Mouse (Mus musculus): ENCODE data around the gene Scarf1. TPM values are rescaled to one million over a fixed set of nuclear protein-coding genes. Genes with fewer than 3 reads are reported as not detected.
A peak's percentile ranks its signal among the peaks of the same experiment; 100 is the strongest.

Scarf1 gene
- polyA plus RNA-seq, 1 experiment from 2014 or later, result 2.7 TPM

GRCm38 (mm10) chr11:75508162-75508561 is 5.2 kb upstream of the Scarf1 start:
- Histone ChIP-seq H3K4me1 (ENCODE audit: control insufficient read depth, insufficient read depth, low read length) (peaks cover 7% of the 10 kb centered on the region; the same call in 1 of the 2 replicates), H3K9ac (ENCODE audit: low read length) (no peak overlapping the region), H3K36me3 (ENCODE audit: control insufficient read depth, insufficient read depth, low read length) (peaks cover 70% of the 10 kb centered on the region), H3K4me3 (ENCODE audit: low read depth, low read length) (no peak overlapping the region), H3K27ac (ENCODE audit: low read depth, low read length) (no peak overlapping the region), H3K27me3 (replicated peaks; ENCODE audit: control insufficient read depth, insufficient read depth, low read length) (no peaks in the 10 kb centered on the region), H3K9me3 (replicated peaks; ENCODE audit: control insufficient read depth, low read length) (no peaks in the 10 kb centered on the region), H3K4me2 (ENCODE audit: low read length) (no peak overlapping the region)
- 94% methylated on average over 4 of the region's 4 CpGs for WGBS
- DNase-seq (ENCODE audit: low spot score) (no peak), ATAC-seq (no peak)

DNA sequence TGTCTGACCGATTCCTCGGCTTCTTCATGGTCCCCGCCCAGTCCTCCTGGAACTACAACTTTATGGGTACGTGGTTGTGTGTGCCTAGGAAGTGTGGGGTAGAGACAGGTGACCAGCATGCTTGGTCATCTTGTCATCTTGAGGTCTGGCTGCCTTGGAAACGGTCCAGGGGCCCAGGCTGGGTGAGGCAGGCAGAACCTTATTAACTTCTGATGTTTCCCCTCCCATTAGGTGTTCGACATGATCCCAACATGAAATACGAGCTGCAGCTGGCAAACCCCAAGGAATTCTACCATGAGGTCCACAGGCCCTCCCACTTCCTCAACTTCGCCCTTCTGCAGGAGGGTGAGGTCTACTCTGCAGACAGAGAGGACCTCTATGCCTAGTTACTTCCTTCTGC is 4.4 kb upstream of the Scarf1 start:
- no peak overlapping the region for H3K27ac ChIP-seq (ENCODE audit: low read depth, low read length)
- 82% methylated on average over 8 of the region's 8 CpGs for WGBS
- DNase-seq (ENCODE audit: low spot score) (no peak), ATAC-seq (no peak)
- no peaks in the 10 kb centered on the region for H3K9me3 ChIP-seq (replicated peaks; ENCODE audit: control insufficient read depth, low read length)
- H3K9ac ChIP-seq (ENCODE audit: low read length), result no peak overlapping the region
- peaks cover 7% of the 10 kb centered on the region; the same call in 1 of the 2 replicates for H3K4me1 ChIP-seq (ENCODE audit: control insufficient read depth, insufficient read depth, low read length)
- H3K36me3 ChIP-seq (ENCODE audit: control insufficient read depth, insufficient read depth, low read length), result peaks cover 62% of the 10 kb centered on the region
- no peak overlapping the region for H3K4me3 ChIP-seq (ENCODE audit: low read depth, low read length)
- no peaks in the 10 kb centered on the region for H3K27me3 ChIP-seq (replicated peaks; ENCODE audit: control insufficient read depth, insufficient read depth, low read length)
- H3K4me2 ChIP-seq (ENCODE audit: low read length), result no peak overlapping the region

DNA sequence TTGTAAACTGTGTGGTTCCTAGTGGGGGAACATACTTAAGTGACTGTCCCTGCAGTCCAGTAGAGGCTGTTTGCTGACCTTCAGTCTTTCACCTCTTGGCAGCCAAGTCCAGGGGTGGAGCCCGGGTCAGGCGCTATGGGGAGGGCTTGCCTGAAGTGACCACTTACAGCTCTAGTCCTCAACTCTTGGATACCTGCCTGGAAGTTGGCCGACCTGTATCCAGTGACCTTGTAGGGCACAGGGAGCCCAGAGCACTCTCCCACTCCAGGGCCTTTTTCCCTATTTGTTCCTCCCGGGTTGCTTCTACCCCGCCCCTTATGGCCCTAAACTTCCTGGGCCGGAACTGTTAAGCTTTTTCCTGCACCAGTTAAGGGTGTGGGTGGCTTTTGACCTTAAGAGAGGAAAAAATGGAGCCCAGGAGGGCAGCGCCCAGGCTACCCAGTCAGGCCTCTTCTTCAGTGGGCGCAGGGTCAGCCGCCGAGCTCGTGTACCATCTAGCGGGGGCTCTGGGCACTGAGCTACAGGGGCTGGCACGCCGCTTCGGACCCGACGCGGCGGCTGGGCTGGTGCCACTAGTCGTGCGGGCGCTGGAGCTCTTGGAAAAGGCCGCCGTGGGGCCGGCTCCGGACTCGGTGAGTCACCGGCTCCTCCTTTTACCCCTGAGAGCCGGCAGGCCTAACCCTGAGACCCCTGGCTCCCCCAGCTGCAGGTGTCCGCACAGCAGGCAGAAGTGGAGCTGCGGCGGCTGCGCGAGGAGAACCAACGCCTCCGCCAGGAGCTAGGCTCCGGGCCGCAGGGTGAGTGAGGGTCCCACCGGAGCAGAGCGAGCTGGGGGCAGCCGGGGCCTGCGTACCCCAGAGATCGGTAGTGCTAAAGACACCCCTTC is 3.4 kb upstream of the Scarf1 start, which contains the start of gene Rilp:
TSS of gene Rilp (plus strand) at position 354 of the 886 bp plus-strand sequence.
- H3K27ac ChIP-seq (ENCODE audit: low read depth, low read length), result peak within 1 kb of the TSS; percentile 66
- peak; percentile 81 for ATAC-seq
- 3% methylated on average over 43 of the region's 43 CpGs for WGBS
- peak within 1 kb of the TSS; percentile 70 for H3K9ac ChIP-seq (ENCODE audit: low read length)
- H3K27me3 ChIP-seq (replicated peaks; ENCODE audit: control insufficient read depth, insufficient read depth, low read length), result no peaks in the 10 kb centered on the region
- H3K4me2 ChIP-seq (ENCODE audit: low read length), result peak within 1 kb of the TSS; percentile 95
- H3K36me3 ChIP-seq (ENCODE audit: control insufficient read depth, insufficient read depth, low read length), result peaks cover 52% of the 10 kb centered on the region
- peak within 1 kb of the TSS; percentile 44 for H3K4me3 ChIP-seq (ENCODE audit: low read depth, low read length)
- DNase-seq (ENCODE audit: low spot score), result peak; percentile 72
- H3K9me3 ChIP-seq (replicated peaks; ENCODE audit: control insufficient read depth, low read length), result no peaks in the 10 kb centered on the region
- peaks cover 7% of the 10 kb centered on the region; the same call in 1 of the 2 replicates for H3K4me1 ChIP-seq (ENCODE audit: control insufficient read depth, insufficient read depth, low read length)

DNA sequence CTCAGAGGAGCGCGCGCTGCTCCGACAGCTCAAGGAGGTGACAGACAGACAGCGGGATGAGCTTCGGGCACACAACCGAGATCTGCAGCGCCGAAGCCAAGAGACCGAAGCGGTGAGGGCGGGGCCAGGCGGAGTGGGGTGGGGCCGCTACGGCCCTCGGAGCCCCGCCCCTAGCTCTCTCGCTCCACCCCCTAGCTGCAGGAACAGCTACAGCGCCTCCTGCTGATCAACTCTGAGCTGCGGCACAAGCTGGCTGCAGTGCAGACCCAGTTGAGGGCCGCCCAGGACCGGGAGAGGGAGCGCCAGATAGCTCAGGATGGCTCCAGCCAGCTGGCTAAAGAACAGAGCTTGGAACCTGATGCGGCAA is 2.7 kb upstream of the Scarf1 start:
- DNase-seq (ENCODE audit: low spot score), result peak; percentile 91

DNA sequence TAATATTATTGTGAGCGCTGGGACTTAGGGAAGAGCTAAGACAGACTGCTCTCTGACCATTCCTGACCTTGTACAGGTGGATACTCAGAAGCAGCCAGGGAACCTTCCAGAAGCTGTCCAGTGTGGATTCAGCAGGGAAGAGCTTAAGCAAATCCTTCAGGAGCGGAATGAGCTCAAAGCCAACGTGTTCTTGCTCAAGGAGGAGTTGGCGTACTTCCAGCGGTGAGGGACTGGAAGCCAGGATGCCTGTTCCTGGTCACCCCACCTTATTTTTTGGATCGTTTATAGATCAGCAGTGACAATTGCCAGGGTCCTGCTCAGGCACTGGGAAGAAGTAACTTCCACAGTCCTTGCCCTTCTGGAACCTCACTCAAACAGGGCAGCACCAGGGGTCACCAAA is 2.1 kb upstream of the Scarf1 start:
- WGBS, result 78% methylated on average over 6 of the region's 6 CpGs
- ATAC-seq, result no peak

More for the DNA sequence above, 2.7 kb upstream of the Scarf1 start:
- H3K27ac ChIP-seq (ENCODE audit: low read depth, low read length), result peak overlapping the region; percentile 66
- no peaks in the 10 kb centered on the region for H3K9me3 ChIP-seq (replicated peaks; ENCODE audit: control insufficient read depth, low read length)
- peaks cover 7% of the 10 kb centered on the region; the same call in 1 of the 2 replicates for H3K4me1 ChIP-seq (ENCODE audit: control insufficient read depth, insufficient read depth, low read length)
- H3K4me2 ChIP-seq (ENCODE audit: low read length), result peak overlapping the region; percentile 95
- H3K4me3 ChIP-seq (ENCODE audit: low read depth, low read length), result peak overlapping the region; percentile 44
- peak overlapping the region; percentile 70 for H3K9ac ChIP-seq (ENCODE audit: low read length)
- no peaks in the 10 kb centered on the region for H3K27me3 ChIP-seq (replicated peaks; ENCODE audit: control insufficient read depth, insufficient read depth, low read length)
- peaks cover 46% of the 10 kb centered on the region for H3K36me3 ChIP-seq (ENCODE audit: control insufficient read depth, insufficient read depth, low read length)
- ATAC-seq, result peak; percentile 88
- 2% methylated on average over 24 of the region's 24 CpGs for WGBS

GRCm38 (mm10) chr11:75512301-75513018 is 880 bp upstream of the Scarf1 start:
- Histone ChIP-seq H3K9ac (ENCODE audit: low read length) (no peak overlapping the region), H3K4me3 (ENCODE audit: low read depth, low read length) (no peak overlapping the region), H3K27me3 (replicated peaks; ENCODE audit: control insufficient read depth, insufficient read depth, low read length) (no peaks in the 10 kb centered on the region), H3K4me2 (ENCODE audit: low read length) (no peak overlapping the region), H3K4me1 (ENCODE audit: control insufficient read depth, insufficient read depth, low read length) (peaks cover 7% of the 10 kb centered on the region; the same call in 1 of the 2 replicates), H3K9me3 (replicated peaks; ENCODE audit: control insufficient read depth, low read length) (no peaks in the 10 kb centered on the region), H3K27ac (ENCODE audit: low read depth, low read length) (no peak overlapping the region), H3K36me3 (ENCODE audit: control insufficient read depth, insufficient read depth, low read length) (peaks cover 28% of the 10 kb centered on the region)
- DNase-seq (ENCODE audit: low spot score) (no peak), ATAC-seq (no peak)
- WGBS, result 83% methylated on average over 9 of the region's 9 CpGs

More for the DNA sequence above, 2.1 kb upstream of the Scarf1 start:
- Histone ChIP-seq H3K9me3 (replicated peaks; ENCODE audit: control insufficient read depth, low read length) (no peaks in the 10 kb centered on the region), H3K4me1 (ENCODE audit: control insufficient read depth, insufficient read depth, low read length) (peaks cover 7% of the 10 kb centered on the region; the same call in 1 of the 2 replicates), H3K36me3 (ENCODE audit: control insufficient read depth, insufficient read depth, low read length) (peaks cover 40% of the 10 kb centered on the region), H3K27ac (ENCODE audit: low read depth, low read length) (no peak overlapping the region), H3K4me3 (ENCODE audit: low read depth, low read length) (no peak overlapping the region), H3K4me2 (ENCODE audit: low read length) (no peak overlapping the region), H3K27me3 (replicated peaks; ENCODE audit: control insufficient read depth, insufficient read depth, low read length) (no peaks in the 10 kb centered on the region), H3K9ac (ENCODE audit: low read length) (no peak overlapping the region)
- no peak for DNase-seq (ENCODE audit: low spot score)

DNA sequence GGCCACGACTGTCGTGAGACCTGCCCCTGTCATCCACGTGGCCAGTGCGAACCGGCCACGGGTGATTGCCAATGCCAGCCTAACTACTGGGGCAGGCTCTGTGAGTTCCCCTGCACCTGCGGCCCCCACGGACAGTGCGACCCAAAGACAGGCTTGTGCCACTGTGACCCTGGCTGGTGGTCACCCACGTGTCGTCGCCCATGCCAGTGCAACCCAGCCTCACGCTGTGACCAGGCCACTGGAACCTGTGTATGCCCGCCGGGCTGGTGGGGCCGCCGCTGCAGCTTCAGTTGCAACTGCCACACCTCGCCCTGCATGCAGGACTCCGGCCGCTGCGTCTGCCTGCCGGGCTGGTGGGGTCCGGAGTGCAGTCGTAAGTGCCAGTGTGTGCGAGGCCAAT is 1.8 kb downstream of the Scarf1 start:
- Histone ChIP-seq H3K9me3 (replicated peaks; ENCODE audit: control insufficient read depth, low read length) (no peaks in the 10 kb centered on the region), H3K4me2 (ENCODE audit: low read length) (no peak overlapping the region), H3K4me1 (ENCODE audit: control insufficient read depth, insufficient read depth, low read length) (peaks cover under 1% of the 10 kb centered on the region; the same call in 1 of the 2 replicates), H3K27me3 (replicated peaks; ENCODE audit: control insufficient read depth, insufficient read depth, low read length) (no peaks in the 10 kb centered on the region), H3K27ac (ENCODE audit: low read depth, low read length) (no peak overlapping the region), H3K9ac (ENCODE audit: low read length) (no peak overlapping the region), H3K36me3 (ENCODE audit: control insufficient read depth, insufficient read depth, low read length) (peaks cover 3% of the 10 kb centered on the region; the same call in 1 of the 2 replicates), H3K4me3 (ENCODE audit: low read depth, low read length) (no peak overlapping the region)
- ATAC-seq, result no peak
- 95% methylated on average over 25 of the region's 25 CpGs for WGBS
- DNase-seq (ENCODE audit: low spot score), result no peak

DNA sequence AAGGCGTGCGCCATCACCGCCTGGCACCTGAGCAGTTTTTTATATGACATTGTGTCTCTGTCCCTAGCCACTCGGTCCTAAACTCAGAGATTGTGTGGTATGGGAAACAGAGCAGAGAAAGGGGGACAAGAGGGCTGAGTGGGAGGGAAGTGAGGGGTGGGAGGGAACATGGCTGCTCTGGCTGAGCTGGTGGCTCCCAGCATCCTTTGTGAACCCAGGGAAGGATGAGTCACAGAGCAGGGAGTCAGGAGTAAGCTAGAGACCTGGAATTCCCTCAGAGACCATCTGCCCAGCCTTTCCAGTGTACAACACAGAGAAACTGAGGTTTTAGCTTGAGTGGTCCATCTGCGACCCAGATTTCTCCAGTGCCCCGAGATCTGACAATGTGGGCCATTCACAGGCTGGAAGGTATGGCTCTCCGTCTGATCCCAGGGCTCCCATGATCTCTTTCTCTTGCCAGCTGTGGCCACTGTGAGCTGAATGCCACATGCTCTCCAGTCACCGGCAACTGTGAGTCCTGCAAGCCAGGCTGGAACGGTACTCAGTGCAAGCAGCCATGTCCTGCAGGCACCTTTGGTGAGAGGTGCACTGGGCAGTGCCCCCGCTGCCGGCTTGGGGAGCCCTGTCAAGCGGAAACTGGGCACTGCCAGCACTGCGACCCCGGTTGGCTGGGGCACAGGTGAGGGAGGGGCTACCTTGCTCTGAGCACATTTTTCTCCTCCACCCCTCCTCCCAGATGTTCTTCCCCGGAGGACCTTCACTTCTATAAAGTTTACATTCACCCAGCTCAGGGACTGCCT is 6.7 kb downstream of the Scarf1 start:
- 85% methylated on average over 15 of the region's 15 CpGs for WGBS
- H3K9me3 ChIP-seq (replicated peaks; ENCODE audit: control insufficient read depth, low read length), result no peaks in the 10 kb centered on the region
- ATAC-seq (no peak), DNase-seq (ENCODE audit: low spot score) (no peak)
- no peaks in the 10 kb centered on the region for H3K27me3 ChIP-seq (replicated peaks; ENCODE audit: control insufficient read depth, insufficient read depth, low read length)
- no peak overlapping the region for H3K9ac ChIP-seq (ENCODE audit: low read length)
- H3K4me1 ChIP-seq (ENCODE audit: control insufficient read depth, insufficient read depth, low read length), result no peaks in the 10 kb centered on the region
- no peak overlapping the region for H3K27ac ChIP-seq (ENCODE audit: low read depth, low read length)
- H3K36me3 ChIP-seq (ENCODE audit: control insufficient read depth, insufficient read depth, low read length), result no peaks in the 10 kb centered on the region
- no peak overlapping the region for H3K4me2 ChIP-seq (ENCODE audit: low read length)
- no peak overlapping the region for H3K4me3 ChIP-seq (ENCODE audit: low read depth, low read length)

All from forebrain, embryonic 14.5 days (tissue).